Mouse (Mus musculus): ENCODE results near the gene Cdhr3. TPM values are rescaled to one million over a fixed set of nuclear protein-coding genes. Genes with fewer than 3 reads are reported as not detected.
A peak's percentile ranks its signal among the peaks of the same experiment; 100 is the strongest.

The Cdhr3 gene
- polyA plus RNA-seq, 1 experiment from 2014 or later = 0.80 TPM

- Histone ChIP-seq H3K9ac (ENCODE audit: low read length) (no peak overlapping the region), H3K4me2 (ENCODE audit: low read depth, low read length) (no peak overlapping the region), H3K36me3 (ENCODE audit: control insufficient read depth, insufficient read depth, low read length) (no peaks in the 10 kb centered on the region), H3K27me3 (ENCODE audit: control insufficient read depth, insufficient read depth, low read length) (no peaks in the 10 kb centered on the region), H3K9me3 (replicated peaks; ENCODE audit: control insufficient read depth, low read length) (no peaks in the 10 kb centered on the region), H3K27ac (ENCODE audit: low read length) (no peak overlapping the region), H3K4me3 (replicated peaks; ENCODE audit: low read length) (no peak overlapping the region), H3K4me1 (ENCODE audit: control insufficient read depth, insufficient read depth, low read length) (no peaks in the 10 kb centered on the region)
- 78% methylated on average over 4 of the region's 4 CpGs for WGBS
- no peak for ATAC-seq (ENCODE audit: insufficient read depth, low FRiP score)
These were observed 70.9 kb downstream of the Cdhr3 start for GRCm38 (mm10) chr12:33021751-33022150.

- Histone ChIP-seq H3K27me3 (ENCODE audit: control insufficient read depth, insufficient read depth, low read length) (no peaks in the 10 kb centered on the region), H3K9ac (ENCODE audit: low read length) (no peak overlapping the region), H3K36me3 (ENCODE audit: control insufficient read depth, insufficient read depth, low read length) (no peaks in the 10 kb centered on the region), H3K4me2 (ENCODE audit: low read depth, low read length) (no peak overlapping the region), H3K4me3 (replicated peaks; ENCODE audit: low read length) (no peak overlapping the region), H3K4me1 (ENCODE audit: control insufficient read depth, insufficient read depth, low read length) (no peaks in the 10 kb centered on the region), H3K9me3 (replicated peaks; ENCODE audit: control insufficient read depth, low read length) (no peaks in the 10 kb centered on the region), H3K27ac (ENCODE audit: low read length) (peak overlapping the region; percentile 25; the same call in 1 of the 2 replicates)
- WGBS = 74% methylated on average over 9 of the region's 9 CpGs
- ATAC-seq (ENCODE audit: insufficient read depth, low FRiP score) = no peak
These were observed 71.5 kb downstream of the Cdhr3 start for GRCm38 (mm10) chr12:33021140-33021539.

DNA sequence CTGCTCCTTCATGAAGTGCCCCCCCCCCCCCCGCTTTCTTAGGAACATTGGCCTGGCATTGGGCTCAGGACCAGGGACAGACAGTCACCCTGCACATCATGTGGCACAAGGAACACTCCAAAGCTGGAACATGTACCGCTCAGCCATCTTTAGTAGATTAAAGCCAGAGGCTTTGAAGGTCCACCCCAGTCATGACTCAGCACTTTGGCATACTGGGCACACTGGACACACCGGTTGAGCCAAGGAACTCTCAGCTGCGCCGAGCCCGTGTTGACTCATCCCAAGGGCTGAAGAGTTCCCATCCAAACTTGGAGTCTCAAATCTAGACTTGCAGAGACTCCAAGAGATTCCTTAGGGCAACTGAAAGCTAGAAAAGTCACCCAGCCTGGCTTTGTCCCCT lies 72.7 kb downstream of the Cdhr3 start:
- Histone ChIP-seq H3K27ac (ENCODE audit: low read length) (peak overlapping the region; percentile 25), H3K27me3 (ENCODE audit: control insufficient read depth, insufficient read depth, low read length) (no peaks in the 10 kb centered on the region), H3K4me2 (ENCODE audit: low read depth, low read length) (no peak overlapping the region), H3K9me3 (replicated peaks; ENCODE audit: control insufficient read depth, low read length) (no peaks in the 10 kb centered on the region), H3K9ac (ENCODE audit: low read length) (no peak overlapping the region), H3K4me1 (ENCODE audit: control insufficient read depth, insufficient read depth, low read length) (no peaks in the 10 kb centered on the region), H3K4me3 (replicated peaks; ENCODE audit: low read length) (no peak overlapping the region), H3K36me3 (ENCODE audit: control insufficient read depth, insufficient read depth, low read length) (no peaks in the 10 kb centered on the region)
- no peak for ATAC-seq (ENCODE audit: insufficient read depth, low FRiP score)
- 80% methylated on average over 6 of the region's 6 CpGs for WGBS

- no peaks in the 10 kb centered on the region for H3K4me1 ChIP-seq (ENCODE audit: control insufficient read depth, insufficient read depth, low read length)
- no peaks in the 10 kb centered on the region for H3K9me3 ChIP-seq (replicated peaks; ENCODE audit: control insufficient read depth, low read length)
- no peak overlapping the region for H3K4me3 ChIP-seq (replicated peaks; ENCODE audit: low read length)
- H3K27ac ChIP-seq (ENCODE audit: low read length) = no peak overlapping the region
- no peak for ATAC-seq (ENCODE audit: insufficient read depth, low FRiP score)
- no peaks in the 10 kb centered on the region for H3K27me3 ChIP-seq (ENCODE audit: control insufficient read depth, insufficient read depth, low read length)
- H3K36me3 ChIP-seq (ENCODE audit: control insufficient read depth, insufficient read depth, low read length) = no peaks in the 10 kb centered on the region
- no peak overlapping the region for H3K9ac ChIP-seq (ENCODE audit: low read length)
- H3K4me2 ChIP-seq (ENCODE audit: low read depth, low read length) = no peak overlapping the region
- 60% methylated on average over 4 of the region's 4 CpGs for WGBS
These were observed 74.1 kb downstream of the Cdhr3 start for GRCm38 (mm10) chr12:33018601-33019000.

DNA sequence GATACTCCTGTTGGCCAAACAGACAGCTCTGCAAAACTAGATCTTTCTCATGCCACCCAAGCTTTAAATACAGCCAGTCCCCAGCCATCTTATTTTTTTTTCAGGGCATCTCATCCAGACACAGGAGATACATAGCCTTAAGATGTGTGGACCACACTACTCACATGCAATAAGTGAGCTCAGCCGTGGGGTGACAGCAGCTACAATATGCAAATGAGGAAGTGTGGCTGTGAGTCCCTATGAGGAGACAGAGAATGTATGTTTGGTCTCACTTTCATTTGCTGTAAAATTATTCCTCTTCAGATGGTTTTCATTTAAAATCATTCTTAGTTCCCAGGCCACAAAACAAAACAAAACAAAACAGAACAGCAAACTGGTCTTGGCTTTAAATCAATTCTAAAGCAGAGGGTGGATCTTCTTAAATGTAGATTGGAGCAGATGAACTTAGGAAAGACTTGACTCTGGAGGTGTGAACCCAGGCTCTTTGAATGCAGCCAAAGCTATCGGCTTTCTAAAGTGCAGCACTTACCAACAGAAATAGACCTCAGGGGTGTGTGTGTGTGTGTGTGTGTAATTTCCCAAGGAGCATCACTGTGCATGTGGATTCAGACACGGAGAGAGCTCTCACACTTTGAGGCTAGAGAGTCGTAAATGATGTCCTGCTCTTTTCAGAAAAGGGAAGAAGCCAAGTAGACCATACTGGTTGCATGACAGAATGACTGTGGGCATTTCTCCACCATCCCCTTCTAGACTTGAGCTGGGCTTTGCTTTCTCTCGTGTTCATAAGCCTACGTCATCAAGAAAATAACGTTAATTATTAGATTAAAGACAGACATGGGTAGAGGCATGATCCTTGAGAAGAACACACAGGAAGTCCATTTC lies 75.6 kb downstream of the Cdhr3 start:
- no peaks in the 10 kb centered on the region for H3K4me1 ChIP-seq (ENCODE audit: control insufficient read depth, insufficient read depth, low read length)
- no peak for ATAC-seq (ENCODE audit: insufficient read depth, low FRiP score)
- no peak overlapping the region for H3K4me3 ChIP-seq (replicated peaks; ENCODE audit: low read length)
- no peaks in the 10 kb centered on the region for H3K36me3 ChIP-seq (ENCODE audit: control insufficient read depth, insufficient read depth, low read length)
- H3K9me3 ChIP-seq (replicated peaks; ENCODE audit: control insufficient read depth, low read length) = no peaks in the 10 kb centered on the region
- no peaks in the 10 kb centered on the region for H3K27me3 ChIP-seq (ENCODE audit: control insufficient read depth, insufficient read depth, low read length)
- WGBS = 67% methylated on average over 7 of the region's 7 CpGs
- H3K4me2 ChIP-seq (ENCODE audit: low read depth, low read length) = no peak overlapping the region
- no peak overlapping the region for H3K9ac ChIP-seq (ENCODE audit: low read length)
- no peak overlapping the region for H3K27ac ChIP-seq (ENCODE audit: low read length)

DNA sequence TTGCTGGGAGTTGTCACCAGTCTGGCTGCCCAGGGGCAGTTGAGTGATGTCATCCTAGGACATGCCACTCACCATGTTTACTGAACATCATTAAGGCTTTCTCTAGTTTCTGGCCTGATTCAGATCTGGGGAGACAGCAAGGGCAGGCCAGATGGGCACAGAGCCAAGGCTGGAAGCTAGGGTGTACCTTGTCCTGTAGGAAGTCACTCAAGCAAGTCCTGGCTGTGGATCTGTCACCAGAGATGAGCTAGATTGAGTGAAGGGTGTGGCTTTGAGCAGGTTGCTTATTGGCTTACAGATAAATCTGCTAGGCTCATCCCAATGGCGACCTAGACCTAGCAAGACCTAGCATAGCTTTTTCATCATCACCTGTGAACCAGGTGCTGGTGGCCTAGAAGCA lies 77.6 kb downstream of the Cdhr3 start:
- Histone ChIP-seq H3K9me3 (replicated peaks; ENCODE audit: control insufficient read depth, low read length) (no peaks in the 10 kb centered on the region), H3K4me1 (ENCODE audit: control insufficient read depth, insufficient read depth, low read length) (no peaks in the 10 kb centered on the region), H3K27me3 (ENCODE audit: control insufficient read depth, insufficient read depth, low read length) (no peaks in the 10 kb centered on the region), H3K4me3 (replicated peaks; ENCODE audit: low read length) (no peak overlapping the region), H3K27ac (ENCODE audit: low read length) (no peak overlapping the region), H3K4me2 (ENCODE audit: low read depth, low read length) (no peak overlapping the region), H3K9ac (ENCODE audit: low read length) (no peak overlapping the region), H3K36me3 (ENCODE audit: control insufficient read depth, insufficient read depth, low read length) (no peaks in the 10 kb centered on the region)
- WGBS = 72% methylated on average over 1 of the region's 1 CpGs
- peak; percentile 47; the same call in 1 of the 2 replicates for ATAC-seq (ENCODE audit: insufficient read depth, low FRiP score)

GRCm38 (mm10) chr12:33014050-33014796 lies 78.5 kb downstream of the Cdhr3 start:
- Histone ChIP-seq H3K9ac (ENCODE audit: low read length) (no peak overlapping the region), H3K4me2 (ENCODE audit: low read depth, low read length) (no peak overlapping the region), H3K4me1 (ENCODE audit: control insufficient read depth, insufficient read depth, low read length) (peaks cover 3% of the 10 kb centered on the region; the same call in 1 of the 2 replicates), H3K4me3 (replicated peaks; ENCODE audit: low read length) (no peak overlapping the region), H3K27ac (ENCODE audit: low read length) (no peak overlapping the region), H3K9me3 (replicated peaks; ENCODE audit: control insufficient read depth, low read length) (no peaks in the 10 kb centered on the region), H3K36me3 (ENCODE audit: control insufficient read depth, insufficient read depth, low read length) (no peaks in the 10 kb centered on the region), H3K27me3 (ENCODE audit: control insufficient read depth, insufficient read depth, low read length) (no peaks in the 10 kb centered on the region)
- WGBS = 62% methylated on average over 7 of the region's 7 CpGs
- no peak for ATAC-seq (ENCODE audit: insufficient read depth, low FRiP score)

- no peak overlapping the region for H3K4me2 ChIP-seq (ENCODE audit: low read depth, low read length)
- H3K4me3 ChIP-seq (replicated peaks; ENCODE audit: low read length) = no peak overlapping the region
- 44% methylated on average over 3 of the region's 3 CpGs for WGBS
- H3K9ac ChIP-seq (ENCODE audit: low read length) = no peak overlapping the region
- no peaks in the 10 kb centered on the region for H3K27me3 ChIP-seq (ENCODE audit: control insufficient read depth, insufficient read depth, low read length)
- peaks cover 12% of the 10 kb centered on the region for H3K4me1 ChIP-seq (ENCODE audit: control insufficient read depth, insufficient read depth, low read length)
- no peaks in the 10 kb centered on the region for H3K36me3 ChIP-seq (ENCODE audit: control insufficient read depth, insufficient read depth, low read length)
- H3K27ac ChIP-seq (ENCODE audit: low read length) = no peak overlapping the region
- ATAC-seq (ENCODE audit: insufficient read depth, low FRiP score) = peak; percentile 44; the same call in 1 of the 2 replicates
- H3K9me3 ChIP-seq (replicated peaks; ENCODE audit: control insufficient read depth, low read length) = no peaks in the 10 kb centered on the region
These were observed 82.6 kb downstream of the Cdhr3 start for GRCm38 (mm10) chr12:33010026-33010425.

All from stomach, embryonic 16.5 days (tissue).